Mouse (Mus musculus): ENCODE measurements around the gene Slc4a10. TPM values are rescaled to one million over a fixed set of nuclear protein-coding genes. Genes with fewer than 3 reads are reported as not detected.

The Slc4a10 gene
- polyA plus RNA-seq, 1 experiment from 2014 or later = 0.06 TPM

- Histone ChIP-seq H3K27ac (no peak overlapping the region), H3K27me3 (no peaks in the 10 kb centered on the region), H3K4me2 (no peak overlapping the region), H3K36me3 (no peaks in the 10 kb centered on the region), H3K4me1 (no peaks in the 10 kb centered on the region), H3K9me3 (no peaks in the 10 kb centered on the region), H3K4me3 (no peak overlapping the region), H3K9ac (no peak overlapping the region)
- 77% methylated on average over 7 of the region's 7 CpGs for WGBS
- no peak for ATAC-seq (ENCODE audit: insufficient number of reproducible peaks, insufficient read depth, low FRiP score, low TSS enrichment, low read depth)
Observed at GRCm38 (mm10) chr2:62279777-62280176, 233.5 kb downstream of the Slc4a10 start.

DNA sequence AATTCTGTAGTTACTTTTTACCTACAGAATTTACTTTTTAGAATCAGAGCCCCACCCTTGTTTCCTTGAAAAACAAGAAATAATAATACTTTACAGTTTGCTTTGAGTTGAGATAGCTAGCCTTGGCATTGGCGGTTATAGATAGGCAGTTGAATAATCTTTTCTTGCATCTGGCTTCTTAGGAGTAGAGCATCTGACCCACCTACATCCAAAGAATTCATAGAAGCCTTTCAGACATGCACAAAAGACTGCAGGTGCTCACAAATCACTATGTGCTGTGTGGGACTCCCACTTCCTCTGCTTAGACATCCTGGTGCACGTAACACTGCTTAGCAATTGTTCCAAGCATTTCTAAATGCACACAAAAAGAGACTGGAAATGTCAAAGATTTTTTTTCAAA lies 238.8 kb downstream of the Slc4a10 start:
- Histone ChIP-seq H3K36me3 (no peaks in the 10 kb centered on the region), H3K27ac (no peak overlapping the region), H3K9ac (no peak overlapping the region), H3K9me3 (no peaks in the 10 kb centered on the region), H3K4me2 (no peak overlapping the region), H3K4me3 (no peak overlapping the region), H3K4me1 (no peaks in the 10 kb centered on the region), H3K27me3 (no peaks in the 10 kb centered on the region)
- ATAC-seq (ENCODE audit: insufficient number of reproducible peaks, insufficient read depth, low FRiP score, low TSS enrichment, low read depth) = no peak
- 86% methylated on average over 2 of the region's 2 CpGs for WGBS

GRCm38 (mm10) chr2:62285847-62286246 lies 239.6 kb downstream of the Slc4a10 start:
- Histone ChIP-seq H3K9ac (no peak overlapping the region), H3K4me3 (no peak overlapping the region), H3K27ac (no peak overlapping the region), H3K4me2 (no peak overlapping the region), H3K4me1 (no peaks in the 10 kb centered on the region), H3K9me3 (no peaks in the 10 kb centered on the region), H3K27me3 (no peaks in the 10 kb centered on the region), H3K36me3 (no peaks in the 10 kb centered on the region)
- ATAC-seq (ENCODE audit: insufficient number of reproducible peaks, insufficient read depth, low FRiP score, low TSS enrichment, low read depth) = no peak
- 0% methylated on average over 2 of the region's 2 CpGs for WGBS

- no peaks in the 10 kb centered on the region for H3K9me3 ChIP-seq
- H3K4me1 ChIP-seq = no peaks in the 10 kb centered on the region
- ATAC-seq (ENCODE audit: insufficient number of reproducible peaks, insufficient read depth, low FRiP score, low TSS enrichment, low read depth) = no peak
- no peak overlapping the region for H3K27ac ChIP-seq
- H3K9ac ChIP-seq = no peak overlapping the region
- H3K4me2 ChIP-seq = no peak overlapping the region
- H3K27me3 ChIP-seq = no peaks in the 10 kb centered on the region
- H3K36me3 ChIP-seq = no peaks in the 10 kb centered on the region
- WGBS = 62% methylated on average over 4 of the region's 4 CpGs
- no peak overlapping the region for H3K4me3 ChIP-seq
Observed at GRCm38 (mm10) chr2:62287532-62287931, 241.3 kb downstream of the Slc4a10 start.

DNA sequence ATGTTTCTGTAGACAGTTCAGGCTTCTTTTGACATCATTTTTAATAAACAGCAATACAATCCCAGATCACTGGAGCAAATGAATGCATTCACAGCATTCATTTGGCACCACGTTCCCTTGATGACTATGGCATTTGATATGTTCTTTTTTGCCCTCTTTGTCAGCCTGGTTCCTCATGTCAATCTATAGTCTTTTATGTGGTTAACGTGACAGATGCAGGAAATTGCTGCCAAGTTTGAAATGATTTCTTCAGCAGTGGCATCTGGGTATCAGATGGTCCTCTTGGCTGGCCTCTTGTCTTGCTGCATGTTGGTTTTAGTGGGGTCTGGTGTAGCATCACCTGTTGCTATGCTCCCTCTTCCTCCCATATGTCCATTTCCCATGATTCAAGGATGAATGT lies 247.6 kb downstream of the Slc4a10 start:
- Histone ChIP-seq H3K4me1 (no peaks in the 10 kb centered on the region), H3K27ac (no peak overlapping the region), H3K4me2 (no peak overlapping the region), H3K9me3 (no peaks in the 10 kb centered on the region), H3K4me3 (no peak overlapping the region), H3K9ac (no peak overlapping the region), H3K36me3 (no peaks in the 10 kb centered on the region), H3K27me3 (no peaks in the 10 kb centered on the region)
- ATAC-seq (ENCODE audit: insufficient number of reproducible peaks, insufficient read depth, low FRiP score, low TSS enrichment, low read depth) = no peak
- WGBS = 38% methylated on average over 2 of the region's 2 CpGs

GRCm38 (mm10) chr2:62301716-62302115 lies 255.5 kb downstream of the Slc4a10 start:
- ATAC-seq (ENCODE audit: insufficient number of reproducible peaks, insufficient read depth, low FRiP score, low TSS enrichment, low read depth) = no peak
- no peaks in the 10 kb centered on the region for H3K36me3 ChIP-seq
- no peak overlapping the region for H3K4me2 ChIP-seq
- H3K27ac ChIP-seq = no peak overlapping the region
- no peaks in the 10 kb centered on the region for H3K27me3 ChIP-seq
- H3K9ac ChIP-seq = no peak overlapping the region
- no peak overlapping the region for H3K4me3 ChIP-seq
- WGBS = 92% methylated on average over 2 of the region's 2 CpGs
- H3K4me1 ChIP-seq = no peaks in the 10 kb centered on the region
- H3K9me3 ChIP-seq = no peaks in the 10 kb centered on the region

GRCm38 (mm10) chr2:62306978-62307377 lies 260.7 kb downstream of the Slc4a10 start:
- no peak for ATAC-seq (ENCODE audit: insufficient number of reproducible peaks, insufficient read depth, low FRiP score, low TSS enrichment, low read depth)
- no peak overlapping the region for H3K4me2 ChIP-seq
- H3K27me3 ChIP-seq = no peaks in the 10 kb centered on the region
- no peak overlapping the region for H3K9ac ChIP-seq
- H3K4me3 ChIP-seq = no peak overlapping the region
- H3K27ac ChIP-seq = no peak overlapping the region
- no peaks in the 10 kb centered on the region for H3K9me3 ChIP-seq
- H3K36me3 ChIP-seq = no peaks in the 10 kb centered on the region
- H3K4me1 ChIP-seq = no peaks in the 10 kb centered on the region
- WGBS = 85% methylated on average over 5 of the region's 5 CpGs

GRCm38 (mm10) chr2:62307477-62307876 lies 261.2 kb downstream of the Slc4a10 start:
- Histone ChIP-seq H3K27me3 (no peaks in the 10 kb centered on the region), H3K4me3 (no peak overlapping the region), H3K27ac (no peak overlapping the region), H3K9me3 (no peaks in the 10 kb centered on the region), H3K4me1 (no peaks in the 10 kb centered on the region), H3K4me2 (no peak overlapping the region), H3K9ac (no peak overlapping the region), H3K36me3 (no peaks in the 10 kb centered on the region)
- no peak for ATAC-seq (ENCODE audit: insufficient number of reproducible peaks, insufficient read depth, low FRiP score, low TSS enrichment, low read depth)
- WGBS = 74% methylated on average over 2 of the region's 2 CpGs

DNA sequence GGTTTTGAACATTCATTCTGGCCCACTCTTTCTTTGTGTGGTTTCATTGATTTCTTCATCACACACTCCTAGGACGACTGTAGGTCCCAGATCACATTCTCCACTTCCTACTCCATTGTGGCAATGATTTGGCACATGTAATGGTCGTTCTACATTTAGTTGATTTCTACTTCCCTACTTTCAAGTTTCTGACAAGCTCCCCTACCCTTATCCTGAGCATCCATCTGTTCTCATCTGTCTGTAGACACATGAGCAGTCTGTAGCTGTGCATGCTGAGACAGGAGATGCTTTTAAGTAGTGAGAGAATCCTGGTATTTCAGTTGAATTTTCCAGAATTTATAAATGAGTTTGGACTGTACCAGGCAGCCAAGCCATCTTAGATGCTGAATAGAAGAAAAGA lies 270.7 kb downstream of the Slc4a10 start:
- no peak overlapping the region for H3K4me2 ChIP-seq
- H3K9ac ChIP-seq = no peak overlapping the region
- no peak overlapping the region for H3K4me3 ChIP-seq
- ATAC-seq (ENCODE audit: insufficient number of reproducible peaks, insufficient read depth, low FRiP score, low TSS enrichment, low read depth) = no peak
- H3K36me3 ChIP-seq = no peaks in the 10 kb centered on the region
- no peaks in the 10 kb centered on the region for H3K27me3 ChIP-seq
- no peaks in the 10 kb centered on the region for H3K4me1 ChIP-seq
- no peaks in the 10 kb centered on the region for H3K9me3 ChIP-seq
- WGBS = 56% methylated on average over 2 of the region's 2 CpGs
- no peak overlapping the region for H3K27ac ChIP-seq

- no peak overlapping the region for H3K27ac ChIP-seq
Observed at GRCm38 (mm10) chr2:62319489-62319888, 273.2 kb downstream of the Slc4a10 start.

DNA sequence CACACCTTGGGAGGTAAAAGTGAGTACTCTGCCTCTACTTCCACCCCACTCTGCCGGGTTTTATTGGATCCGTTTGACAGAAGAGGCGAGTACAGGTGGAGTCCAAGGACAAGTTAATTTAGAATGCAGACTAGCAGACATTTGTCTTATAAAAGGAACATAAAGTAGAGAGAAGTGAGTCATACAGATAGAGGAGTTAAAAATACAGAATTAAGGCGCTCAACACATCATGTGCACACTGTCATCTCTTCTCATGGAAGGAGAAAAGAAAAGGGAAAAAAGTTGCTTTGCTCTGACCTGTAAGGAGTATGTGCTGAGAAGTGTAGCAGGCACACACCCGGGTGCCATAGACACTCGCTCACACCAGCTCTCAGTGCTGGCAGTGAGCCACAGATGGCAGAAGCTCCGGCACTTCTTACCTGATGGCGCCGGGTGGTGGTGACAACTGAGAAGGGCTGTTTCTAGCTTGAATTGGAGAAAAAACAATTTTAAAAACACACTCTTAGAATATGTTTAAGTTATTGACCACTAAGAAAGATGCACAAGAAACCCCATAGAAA lies 276.9 kb downstream of the Slc4a10 start:
- WGBS = 88% methylated on average over 9 of the region's 9 CpGs
- Histone ChIP-seq H3K36me3 (no peaks in the 10 kb centered on the region), H3K9me3 (no peaks in the 10 kb centered on the region), H3K27me3 (no peaks in the 10 kb centered on the region), H3K27ac (no peak overlapping the region), H3K4me2 (no peak overlapping the region), H3K4me3 (no peak overlapping the region), H3K4me1 (no peaks in the 10 kb centered on the region), H3K9ac (no peak overlapping the region)
- no peak for ATAC-seq (ENCODE audit: insufficient number of reproducible peaks, insufficient read depth, low FRiP score, low TSS enrichment, low read depth)

More at GRCm38 (mm10) chr2:62319489-62319888, 273.2 kb downstream of the Slc4a10 start:
- no peaks in the 10 kb centered on the region for H3K9me3 ChIP-seq
- no peaks in the 10 kb centered on the region for H3K27me3 ChIP-seq
- H3K4me3 ChIP-seq = no peak overlapping the region
- WGBS = 81% methylated on average over 3 of the region's 3 CpGs
- no peak overlapping the region for H3K4me2 ChIP-seq
- no peak overlapping the region for H3K9ac ChIP-seq
- no peaks in the 10 kb centered on the region for H3K4me1 ChIP-seq
- H3K36me3 ChIP-seq = no peaks in the 10 kb centered on the region
- no peak for ATAC-seq (ENCODE audit: insufficient number of reproducible peaks, insufficient read depth, low FRiP score, low TSS enrichment, low read depth)

DNA sequence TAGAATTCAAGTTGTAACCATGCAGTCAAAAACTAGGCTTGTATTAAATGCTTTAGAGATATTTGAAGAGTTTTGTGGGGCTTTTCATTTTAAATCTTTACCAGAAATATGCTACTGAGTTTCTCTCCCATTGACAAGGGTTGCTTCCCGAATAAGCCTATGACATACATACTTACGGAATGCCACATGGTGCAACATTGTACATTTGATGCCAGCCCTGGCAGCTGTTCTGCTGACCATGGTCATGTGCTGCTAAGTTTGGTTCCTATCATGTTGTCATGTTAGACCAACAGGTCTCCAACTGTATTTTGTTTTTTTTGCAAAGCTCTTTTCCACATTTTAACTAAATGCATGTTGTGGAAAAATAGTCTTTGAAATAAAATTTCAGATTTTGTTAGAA lies 279.1 kb downstream of the Slc4a10 start:
- no peak for ATAC-seq (ENCODE audit: insufficient number of reproducible peaks, insufficient read depth, low FRiP score, low TSS enrichment, low read depth)
- Histone ChIP-seq H3K27ac (no peak overlapping the region), H3K4me2 (no peak overlapping the region), H3K9ac (no peak overlapping the region), H3K36me3 (no peaks in the 10 kb centered on the region), H3K9me3 (no peaks in the 10 kb centered on the region), H3K27me3 (no peaks in the 10 kb centered on the region), H3K4me3 (no peak overlapping the region), H3K4me1 (no peaks in the 10 kb centered on the region)
- WGBS = 87% methylated on average over 2 of the region's 2 CpGs

- 58% methylated on average over 4 of the region's 4 CpGs for WGBS
- H3K9ac ChIP-seq = no peak overlapping the region
- H3K27ac ChIP-seq = no peak overlapping the region
- H3K4me3 ChIP-seq = no peak overlapping the region
- peaks cover 3% of the 10 kb centered on the region; the same call in 1 of the 2 replicates for H3K4me1 ChIP-seq
- no peaks in the 10 kb centered on the region for H3K9me3 ChIP-seq
- no peaks in the 10 kb centered on the region for H3K27me3 ChIP-seq
- no peak overlapping the region for H3K4me2 ChIP-seq
- no peaks in the 10 kb centered on the region for H3K36me3 ChIP-seq
- ATAC-seq (ENCODE audit: insufficient number of reproducible peaks, insufficient read depth, low FRiP score, low TSS enrichment, low read depth) = no peak
Observed at GRCm38 (mm10) chr2:62331913-62332312, 285.7 kb downstream of the Slc4a10 start.

All from embryonic facial prominence, embryonic 13.5 days (tissue).